Mouse (Mus musculus) urinary bladder, postnatal 36 days (tissue): ENCODE measurements around the gene Hsf5.
A peak's percentile ranks its signal among the peaks of the same experiment; 100 is the strongest.

Experiments
- DNase-seq, 2 experiments: peaks; one replicate each; pipeline ENCODE4 v3.0.0; 2022; ENCODE audit warnings: low spot score in 2 of 2, mixed read lengths in 1 of 2

Hsf5 gene

GRCm38 (mm10) chr11:87590841-87591525 is 26.0 kb upstream of the Hsf5 start:
- DNase-seq = no peak

GRCm38 (mm10) chr11:87591526-87592353 is 25.2 kb upstream of the Hsf5 start, which contains the start of gene Mtmr4:
Gene Mtmr4 (plus strand): TSS chr11:87592162.
- peak; percentile 96 to 100 for DNase-seq

GRCm38 (mm10) chr11:87592354-87592695 is 24.6 kb upstream of the Hsf5 start:
- no peak for DNase-seq

- no peak for DNase-seq
These were observed 24.0 kb upstream of the Hsf5 start for GRCm38 (mm10) chr11:87592713-87593598.

GRCm38 (mm10) chr11:87595327-87595841 is 21.6 kb upstream of the Hsf5 start:
- DNase-seq = peak; percentile 72 to 90

- DNase-seq = no peak
These were observed 21.0 kb upstream of the Hsf5 start for GRCm38 (mm10) chr11:87595976-87596375.

GRCm38 (mm10) chr11:87596492-87596891 is 20.5 kb upstream of the Hsf5 start:
- DNase-seq = no peak

- no peak for DNase-seq
These were observed 19.9 kb upstream of the Hsf5 start for GRCm38 (mm10) chr11:87597061-87597460.

GRCm38 (mm10) chr11:87599395-87600089 is 17.4 kb upstream of the Hsf5 start:
- DNase-seq = peak in 1 of 2 experiments; percentile 54

GRCm38 (mm10) chr11:87600322-87600853 is 16.6 kb upstream of the Hsf5 start:
- no peak for DNase-seq

GRCm38 (mm10) chr11:87602234-87602633 is 14.7 kb upstream of the Hsf5 start:
- no peak for DNase-seq

GRCm38 (mm10) chr11:87603571-87603970 is 13.4 kb upstream of the Hsf5 start:
- DNase-seq = no peak

- peak in 1 of 2 experiments; percentile 44 for DNase-seq
These were observed 7.7 kb upstream of the Hsf5 start for GRCm38 (mm10) chr11:87609264-87609663.

GRCm38 (mm10) chr11:87611547-87611946 is 5.4 kb upstream of the Hsf5 start:
- no peak for DNase-seq

GRCm38 (mm10) chr11:87613972-87614371 is 3.0 kb upstream of the Hsf5 start:
- DNase-seq = no peak

- DNase-seq = no peak
These were observed 1.4 kb upstream of the Hsf5 start for GRCm38 (mm10) chr11:87615551-87615950.

- no peak for DNase-seq
These were observed 1.0 kb upstream of the Hsf5 start for GRCm38 (mm10) chr11:87615952-87616351.

GRCm38 (mm10) chr11:87617606-87618005 is 642 bp downstream of the Hsf5 start:
- DNase-seq = no peak

- no peak for DNase-seq
These were observed 6.2 kb downstream of the Hsf5 start for GRCm38 (mm10) chr11:87623160-87623559.

GRCm38 (mm10) chr11:87629859-87630258 is 12.9 kb downstream of the Hsf5 start:
- DNase-seq = no peak

GRCm38 (mm10) chr11:87638793-87639192 is 21.8 kb downstream of the Hsf5 start:
- DNase-seq = no peak
